Mouse (Mus musculus) hindbrain, postnatal 0 days (tissue): Measurements from ENCODE around the gene Plcg1. TPM values are rescaled to one million over a fixed set of nuclear protein-coding genes. Genes with fewer than 3 reads are reported as not detected.

Source experiments
- ATAC-seq: fragments of 200-750 bp; cut with Nextera tagmentation; 2 replicates; pipeline ENCODE4 v1.8.0; 2017; ENCODE audit warnings: mild to moderate bottlenecking, moderate TSS enrichment, moderate library complexity
- DNase-seq: peaks from one replicate; pipeline ENCODE4 v3.0.0-alpha.2; 2015; ENCODE audit warnings: low spot score
- H3K27ac ChIP-seq: fragments of 300-500 bp; sonication (generic); 2 replicates; pipeline ENCODE4 v1.5.1; 2014; ENCODE audit warnings: mild to moderate bottlenecking
- H3K27me3 ChIP-seq: fragments of 300-500 bp; sonication (generic); 2 replicates; pipeline ENCODE4 v1.6.1; 2014; ENCODE audit warnings: low read length, mixed read lengths; ENCODE audit not compliant: insufficient read depth
- H3K36me3 ChIP-seq: fragments of 300-500 bp; sonication (generic); 2 replicates; pipeline ENCODE4 v1.6.1; 2014; ENCODE audit warnings: low read length, mixed read lengths; ENCODE audit not compliant: insufficient read depth
- H3K4me1 ChIP-seq: fragments of 300-500 bp; sonication (generic); 2 replicates; pipeline ENCODE4 v1.6.1; 2014; ENCODE audit warnings: antibody characterized with exemption, low read length, mixed read lengths; ENCODE audit not compliant: insufficient read depth
- H3K4me2 ChIP-seq: fragments of 300-500 bp; sonication (generic); 2 replicates; pipeline ENCODE4 v1.6.1; 2014; ENCODE audit warnings: low read depth, mild to moderate bottlenecking, low read length, moderate library complexity, mixed read lengths
- H3K4me3 ChIP-seq: fragments of 300-500 bp; sonication (generic); 2 replicates; pipeline ENCODE4 v1.5.1; 2014; ENCODE audit warnings: low read length
- H3K9ac ChIP-seq: fragments of 300-500 bp; sonication (generic); replicated peaks from 2 replicates; pipeline ENCODE4 v1.6.1; 2014; ENCODE audit warnings: mild to moderate bottlenecking, low read length, moderate library complexity, mixed read lengths
- H3K9me3 ChIP-seq: fragments of 300-500 bp; sonication (generic); 2 replicates; pipeline ENCODE4 v1.6.1; 2016; ENCODE audit warnings: low read length, mixed read lengths
- CTCF ChIP-seq: IDR thresholded peaks from 2 replicates; pipeline ENCODE4 v1.5.1; 2016; ENCODE audit warnings: antibody characterized with exemption, control low read depth, low read depth
- WGBS: fragments of 180-500 bp; shearing (Covaris S2); extraction: QIAGEN DNeasy Blood & Tissue Kit; methylation state at CpG from one replicate; pipeline ENCODE4 v1.1.7; 2014; 5-methylcytosine and 5-hydroxymethylcytosine counted together
- polyA plus RNA-seq: library from polyadenylated mRNA; unstranded; fragments of >200 nt; fragmentation: Nextera tagmentation; extraction: Ambion mirVana; gene quantifications from 2 replicates; pipeline ENCODE4 v1.2.1, GENCODE M21; 2015
- total RNA-seq: library from RNA; depleted of rRNA; stranded (reverse); fragments of >200 nt; gene quantifications from 2 replicates; pipeline ENCODE4 v1.2.3, GENCODE M21; 2014

Plcg1 gene
- total and polyA plus RNA-seq, 2 experiments from 2014 or later = 40.5 to 111 TPM

DNA sequence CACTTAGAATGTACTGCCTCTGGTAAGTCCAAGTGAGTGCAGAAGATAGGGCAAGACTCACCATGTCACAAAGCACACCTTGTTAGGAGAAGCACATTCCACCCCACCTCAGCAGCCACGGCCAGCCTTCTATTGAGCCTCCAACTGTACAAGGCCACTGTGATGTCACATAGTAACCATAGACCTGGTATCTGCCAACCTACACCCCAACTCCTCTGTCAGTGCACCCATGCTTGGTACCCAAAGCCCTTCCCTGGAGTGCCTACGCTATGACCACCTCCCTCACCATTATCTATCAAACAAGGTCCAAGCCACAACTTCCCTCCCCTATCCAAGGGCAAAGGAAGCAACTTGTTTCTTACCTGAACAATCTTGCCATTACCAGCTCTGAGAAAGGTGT lies 37.9 kb downstream of the Plcg1 start:
- H3K27me3 ChIP-seq = no peaks in the 10 kb centered on the region
- no peaks in the 10 kb centered on the region for H3K4me1 ChIP-seq
- H3K9ac ChIP-seq = no peak overlapping the region
- H3K27ac ChIP-seq = no peak overlapping the region
- DNase-seq (no peak), ATAC-seq (no peak)
- no peak overlapping the region for H3K4me3 ChIP-seq
- no peaks in the 10 kb centered on the region for H3K9me3 ChIP-seq
- no peak for TF ChIP-seq CTCF
- no peak overlapping the region for H3K4me2 ChIP-seq
- WGBS = 91% methylated on average over 2 of the region's 2 CpGs
- peaks cover 12% of the 10 kb centered on the region; the same call in 1 of the 2 replicates for H3K36me3 ChIP-seq

DNA sequence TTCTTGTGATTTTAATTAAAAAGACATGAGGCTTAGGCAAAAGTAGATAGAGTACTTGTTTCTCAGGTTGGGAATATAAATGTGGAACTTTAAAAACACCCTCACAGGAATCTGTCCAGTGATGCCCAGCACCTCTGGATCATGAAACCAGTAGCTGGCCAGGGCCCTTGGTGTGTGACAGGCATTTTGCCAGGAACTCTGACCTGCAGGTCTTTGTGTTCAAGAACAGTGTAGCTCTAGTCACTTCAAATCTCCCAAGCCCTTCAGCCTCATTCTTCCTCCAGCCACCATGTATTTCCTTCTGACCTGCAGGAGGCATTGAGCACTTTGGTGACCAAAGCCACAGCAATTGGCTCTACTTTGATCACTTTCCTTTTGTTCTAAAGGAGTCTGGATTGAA lies 39.3 kb downstream of the Plcg1 start:
- H3K9me3 ChIP-seq = no peaks in the 10 kb centered on the region
- no peak for TF ChIP-seq CTCF
- no peak overlapping the region for H3K9ac ChIP-seq
- no peak overlapping the region for H3K4me2 ChIP-seq
- DNase-seq (no peak), ATAC-seq (no peak)
- no peaks in the 10 kb centered on the region for H3K4me1 ChIP-seq
- 0 out of 2 replicates have a peak, but pooled peaks cover 4% of the 10 kb centered on the region for H3K36me3 ChIP-seq
- H3K27me3 ChIP-seq = no peaks in the 10 kb centered on the region
- no peak overlapping the region for H3K4me3 ChIP-seq
- H3K27ac ChIP-seq = no peak overlapping the region

DNA sequence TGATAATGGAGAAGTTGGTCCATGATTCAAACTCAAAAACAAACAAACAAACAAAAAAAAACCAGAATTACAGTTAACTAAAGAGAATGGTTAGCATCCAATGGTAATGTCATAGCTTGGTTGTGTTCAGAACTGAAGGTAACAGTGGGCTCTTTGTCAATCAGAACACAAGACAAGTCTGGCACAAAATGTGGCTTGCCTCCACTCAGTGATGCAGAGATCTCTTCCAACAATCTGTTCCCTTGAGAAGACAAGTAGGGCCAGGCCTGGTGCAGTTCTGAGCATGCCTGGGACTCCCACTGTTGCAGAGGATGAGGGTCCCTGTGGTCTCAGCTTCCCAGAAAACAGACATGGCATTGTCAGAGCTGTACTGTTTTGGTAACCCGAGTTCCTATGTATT lies 39.8 kb downstream of the Plcg1 start:
- Histone ChIP-seq H3K4me1 (no peaks in the 10 kb centered on the region), H3K4me2 (no peak overlapping the region), H3K9ac (no peak overlapping the region), H3K27ac (no peak overlapping the region), H3K9me3 (no peaks in the 10 kb centered on the region), H3K36me3 (0 out of 2 replicates have a peak, but pooled peaks cover 4% of the 10 kb centered on the region), H3K4me3 (no peak overlapping the region), H3K27me3 (no peaks in the 10 kb centered on the region)
- 78% methylated on average over 1 of the region's 1 CpGs for WGBS
- DNase-seq (no peak), ATAC-seq (no peak)
- TF ChIP-seq CTCF = no peak

DNA sequence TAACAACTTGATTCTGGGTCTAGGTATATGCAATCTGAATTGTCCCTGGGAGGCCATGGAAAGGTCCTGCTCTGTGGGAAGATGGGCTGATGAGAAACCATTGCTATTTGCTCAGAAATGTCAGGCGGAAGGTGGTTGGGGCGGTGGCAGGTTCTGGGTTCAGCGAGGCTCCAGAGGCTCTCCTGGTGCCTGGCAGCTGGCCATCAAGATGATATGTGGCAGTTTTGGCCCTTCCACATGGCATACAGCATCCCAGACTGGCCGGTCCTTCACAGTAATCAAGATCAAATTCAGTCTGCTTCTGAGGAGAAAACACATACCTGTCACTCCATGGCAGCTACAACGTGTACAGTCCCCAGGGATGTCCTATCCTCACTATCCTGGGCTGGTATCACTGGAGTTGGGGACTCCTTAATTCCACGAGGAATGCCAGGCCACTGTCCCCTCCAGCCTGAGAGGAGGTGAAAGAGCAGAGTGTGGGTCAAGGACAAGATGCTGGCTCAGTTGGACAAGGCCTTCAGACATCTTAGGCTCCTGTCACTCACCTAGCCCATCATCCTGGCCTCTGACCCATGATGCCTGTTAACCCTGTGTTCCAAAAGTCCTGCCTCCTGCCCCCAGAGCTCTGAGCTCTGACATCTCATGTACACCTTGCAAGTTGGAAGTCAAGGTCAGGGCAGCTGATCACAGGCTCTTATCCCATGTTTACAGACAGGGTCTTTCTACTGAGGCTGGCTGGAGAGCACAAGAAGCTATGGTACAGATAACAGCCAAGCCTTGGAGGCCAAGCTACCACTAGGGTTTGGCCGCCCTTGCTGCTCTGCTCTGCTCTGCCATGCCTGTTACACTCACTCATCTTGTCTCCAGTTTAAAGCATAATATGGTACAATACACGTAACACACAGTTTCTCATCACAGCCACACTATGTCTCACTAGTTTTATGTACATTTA lies 40.5 kb downstream of the Plcg1 start:
- WGBS = 85% methylated on average over 8 of the region's 8 CpGs
- no peak for ATAC-seq

DNA sequence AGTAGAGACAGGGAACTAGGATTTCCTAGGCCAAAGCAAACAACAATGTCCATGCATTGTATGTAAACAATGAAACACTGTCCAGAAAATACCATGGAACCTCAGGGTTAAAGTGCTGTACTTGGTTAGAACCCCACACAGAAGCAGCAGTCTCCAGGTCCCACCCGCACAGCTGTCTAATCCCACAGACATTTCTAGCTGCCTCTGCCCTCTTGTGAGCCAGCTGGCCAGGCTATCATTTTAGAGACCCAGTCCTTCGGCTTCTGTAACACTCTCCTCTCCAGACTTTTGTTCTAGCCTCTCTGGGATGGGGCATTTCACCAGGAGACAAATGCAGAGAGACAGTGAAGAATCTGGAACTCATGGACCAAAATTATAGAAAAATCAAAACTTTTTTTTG lies 46.9 kb downstream of the Plcg1 start:
- no peaks in the 10 kb centered on the region for H3K9me3 ChIP-seq
- no peak overlapping the region for H3K27ac ChIP-seq
- peaks cover 8% of the 10 kb centered on the region for H3K36me3 ChIP-seq
- TF ChIP-seq CTCF = no peak
- no peak overlapping the region for H3K4me2 ChIP-seq
- no peak overlapping the region for H3K4me3 ChIP-seq
- DNase-seq (no peak), ATAC-seq (no peak)
- no peaks in the 10 kb centered on the region for H3K4me1 ChIP-seq
- no peak overlapping the region for H3K9ac ChIP-seq
- H3K27me3 ChIP-seq = no peaks in the 10 kb centered on the region
- WGBS = 78% methylated on average over 2 of the region's 2 CpGs

More for the DNA sequence above, 40.5 kb downstream of the Plcg1 start:
- Histone ChIP-seq H3K27me3 (no peaks in the 10 kb centered on the region), H3K4me2 (no peak overlapping the region), H3K9me3 (no peaks in the 10 kb centered on the region), H3K4me1 (no peaks in the 10 kb centered on the region), H3K27ac (0 out of 2 replicates have a peak overlapping the region, but pooled peaks have one; percentile 15), H3K36me3 (0 out of 2 replicates have a peak, but pooled peaks cover 4% of the 10 kb centered on the region), H3K4me3 (no peak overlapping the region), H3K9ac (no peak overlapping the region)
- no peak for TF ChIP-seq CTCF
- DNase-seq = no peak

DNA sequence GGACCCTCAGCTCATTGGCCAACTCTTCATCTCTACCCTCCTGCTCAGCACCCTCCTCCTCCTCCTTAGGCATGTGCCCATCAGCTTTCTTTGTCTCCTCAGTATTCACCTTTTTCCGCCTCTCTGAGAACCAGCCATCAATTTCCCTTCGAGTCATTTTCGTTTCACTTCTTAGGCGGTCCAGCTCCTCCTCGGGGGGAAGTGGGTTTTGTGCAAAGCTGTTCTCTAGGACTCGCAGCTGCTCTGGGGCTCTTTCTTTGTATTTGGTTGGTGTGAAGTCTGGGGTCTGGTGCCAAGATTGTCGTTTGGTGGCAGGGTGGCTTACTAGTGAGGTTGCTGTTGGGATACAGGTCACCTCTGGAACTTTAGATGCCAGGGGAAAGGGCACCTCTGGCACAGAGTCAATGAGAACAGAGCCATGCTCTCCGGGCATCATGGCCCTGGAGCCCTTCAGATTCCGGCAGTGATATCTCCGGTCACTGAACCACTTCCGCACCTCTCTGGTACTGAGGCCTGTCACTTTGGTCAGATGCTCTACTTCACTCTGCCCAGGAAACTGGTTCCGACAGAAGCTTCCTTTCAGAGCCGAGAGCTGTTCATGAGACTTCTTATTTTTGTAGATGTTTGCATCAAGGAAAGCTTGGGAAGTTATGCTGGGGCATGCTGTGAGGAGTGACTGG lies 49.2 kb downstream of the Plcg1 start:
- no peak overlapping the region for H3K4me2 ChIP-seq
- DNase-seq = no peak
- peaks cover 8% of the 10 kb centered on the region for H3K36me3 ChIP-seq
- H3K27me3 ChIP-seq = no peaks in the 10 kb centered on the region
- no peak for TF ChIP-seq CTCF
- no peaks in the 10 kb centered on the region for H3K9me3 ChIP-seq
- no peak overlapping the region; the same call in 1 of the 2 replicates for H3K27ac ChIP-seq
- ATAC-seq = no peak
- H3K9ac ChIP-seq = no peak overlapping the region
- H3K4me1 ChIP-seq = no peaks in the 10 kb centered on the region; the same call in 1 of the 2 replicates
- no peak overlapping the region for H3K4me3 ChIP-seq
- WGBS = 83% methylated on average over 13 of the region's 13 CpGs
